Mouse (Mus musculus) gastrocnemius, adult 2 months (tissue): ENCODE results near the gene Cd4. TPM values are rescaled to one million over a fixed set of nuclear protein-coding genes. Genes with fewer than 3 reads are reported as not detected.

Source experiments
- DNase-seq: peaks from one replicate; pipeline ENCODE4 v3.0.0; 2022
- H3K27ac ChIP-seq: fragments of 200-600 bp; 2 replicates; pipeline ENCODE4 v1.8.1; 2022; ENCODE audit warnings: mild to moderate bottlenecking
- H3K4me3 ChIP-seq: fragments of 200-600 bp; 2 replicates; pipeline ENCODE4 v1.8.1; 2022; ENCODE audit warnings: mild to moderate bottlenecking, moderate library complexity
- CTCF ChIP-seq: fragments of 200-600 bp; IDR thresholded peaks from 2 replicates; pipeline ENCODE4 v1.8.1; 2022; ENCODE audit warnings: antibody characterized with exemption, mild to moderate bottlenecking, moderate library complexity
- intact Hi-C: fragments of 180-260 bp; cut with DNase I; formaldehyde crosslinking; loops from one replicate; pipeline ENCODE4 v1.15.1; 2025
- long read RNA-seq, 2 experiments: library from polyadenylated mRNA; stranded (forward); transcript quantifications; one replicate each; pipeline ENCODE4 v2.0.0; 2021
- total RNA-seq, 2 experiments: library from RNA; stranded (reverse); gene quantifications; 2 replicates each; pipeline ENCODE4 v1.2.3; 2021

Cd4 gene
- total RNA-seq: not detected
- long read RNA-seq, experiment 1: 0 reads
- long read RNA-seq, experiment 2: 0 reads

DNA sequence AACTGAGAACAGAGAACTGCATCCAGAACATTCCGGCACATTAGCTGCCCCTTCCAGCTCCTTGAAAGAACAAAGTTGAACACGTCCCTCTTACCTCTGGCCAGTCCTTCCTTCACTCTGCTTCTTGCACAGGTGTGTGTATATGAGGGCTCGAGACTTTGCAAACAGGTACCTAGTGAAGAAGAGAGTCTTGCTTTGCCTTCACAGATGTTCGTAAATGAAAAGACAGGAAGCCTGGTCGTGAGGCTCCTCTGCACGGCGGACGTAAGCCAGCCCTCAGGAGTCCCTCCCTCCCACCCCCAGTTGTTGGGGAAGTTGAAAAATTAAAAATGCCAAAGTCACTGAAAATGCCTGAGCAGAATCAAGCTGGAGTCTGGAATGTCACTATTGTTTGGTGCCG lies at the start of gene Cd4:
Cd4 (minus strand) TSS at position 236 of the 400 bp plus-strand sequence.
- Histone ChIP-seq H3K27ac (no peak within 1 kb of the TSS), H3K4me3 (no peak within 1 kb of the TSS)
- TF ChIP-seq CTCF: no peak
- intact Hi-C loops: no loop called here
- DNase-seq: no peak

- H3K27ac ChIP-seq: peak overlapping the region; percentile 84
- no peak for DNase-seq
- intact Hi-C loops: no loop called here
- TF ChIP-seq CTCF: no peak
- no peak overlapping the region for H3K4me3 ChIP-seq
These were observed 49.5 kb upstream of the Cd4 start for GRCm38 (mm10) chr6:124937493-124937892.

GRCm38 (mm10) chr6:124936681-124937080 lies 48.7 kb upstream of the Cd4 start:
- DNase-seq: peak; percentile 65
- Histone ChIP-seq H3K27ac (peak overlapping the region; percentile 84), H3K4me3 (no peak overlapping the region)
- TF ChIP-seq CTCF: no peak
- intact Hi-C loops: no loop called here

DNA sequence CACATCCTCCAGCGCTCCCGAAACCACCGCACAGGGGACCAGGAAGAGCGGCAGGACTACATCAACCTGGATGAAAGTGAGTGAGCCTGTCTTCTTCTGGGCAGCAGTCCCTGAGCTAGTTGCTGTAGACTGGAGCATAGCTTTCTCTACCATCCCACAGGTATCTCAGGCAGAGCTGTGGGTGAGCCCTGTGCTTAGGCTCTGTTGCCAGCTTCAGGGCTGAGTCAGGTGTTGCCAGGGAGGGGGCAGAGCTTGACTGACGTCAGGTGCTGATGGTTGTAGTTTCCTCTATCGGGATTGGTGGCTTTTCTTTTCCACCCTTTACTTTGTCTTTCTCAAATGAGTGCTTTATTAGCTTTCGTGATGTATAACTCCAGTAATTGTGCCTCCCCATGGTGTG lies 46.6 kb upstream of the Cd4 start:
- intact Hi-C loops: no loop called here
- no peak for TF ChIP-seq CTCF

DNA sequence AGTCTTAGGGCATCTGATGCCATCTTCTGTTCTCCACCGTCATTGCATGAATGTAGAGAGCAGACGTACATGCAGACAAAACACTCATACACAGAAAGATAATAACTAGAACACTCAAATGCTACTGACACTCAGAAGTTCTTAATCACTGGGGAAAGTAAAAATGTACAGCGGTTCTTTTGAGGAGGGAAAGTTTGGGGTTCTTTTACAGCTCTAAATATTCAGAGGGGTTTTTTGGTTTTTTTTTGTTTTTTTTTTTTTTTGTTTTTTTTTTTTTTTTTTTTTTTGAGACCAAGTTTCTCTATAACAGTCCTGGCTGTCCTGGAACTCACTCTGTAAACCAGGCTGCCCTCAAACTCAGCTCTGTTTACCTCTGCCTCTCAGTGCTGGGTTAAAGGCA lies 45.1 kb upstream of the Cd4 start:
- intact Hi-C loops: no loop called here
- no peak overlapping the region; the same call in 1 of the 2 replicates for H3K4me3 ChIP-seq
- TF ChIP-seq CTCF: no peak
- H3K27ac ChIP-seq: no peak overlapping the region
- no peak for DNase-seq

More for the DNA sequence above, 46.6 kb upstream of the Cd4 start:
- DNase-seq: no peak
- Histone ChIP-seq H3K27ac (peak overlapping the region; percentile 84), H3K4me3 (no peak overlapping the region)

- intact Hi-C loops: no loop called here
- Histone ChIP-seq H3K4me3 (peak overlapping the region; percentile 85), H3K27ac (peak overlapping the region; percentile 98)
- no peak for DNase-seq
- no peak for TF ChIP-seq CTCF
These were observed 44.3 kb upstream of the Cd4 start for GRCm38 (mm10) chr6:124932314-124932695.

- peak; percentile 19; the same call in 1 of the 2 replicates for TF ChIP-seq CTCF
- Histone ChIP-seq H3K4me3 (peak overlapping the region; percentile 85), H3K27ac (peak overlapping the region; percentile 98)
- no peak for DNase-seq
- intact Hi-C loops: loop anchor here (2.0 kb wide), 1 partner anchor 73 kb away; no protein-coding TSS in a partner anchor
These were observed 43.7 kb upstream of the Cd4 start for GRCm38 (mm10) chr6:124931525-124932313.

GRCm38 (mm10) chr6:124930754-124931524 lies 42.9 kb upstream of the Cd4 start, which contains the start of gene Mlf2:
TSS of gene Mlf2 (plus strand) at chr6:124931386.
- peak; percentile 100 for DNase-seq
- no peak; the same call in 1 of the 2 replicates for TF ChIP-seq CTCF
- intact Hi-C loops: loop anchor here (1.0 to 2.0 kb wide), 4 partner anchors 13 to 72 kb away; partner anchors contain the start of gene Cops7a
- Histone ChIP-seq H3K27ac (peak within 1 kb of the TSS; percentile 98), H3K4me3 (peak within 1 kb of the TSS; percentile 85)

DNA sequence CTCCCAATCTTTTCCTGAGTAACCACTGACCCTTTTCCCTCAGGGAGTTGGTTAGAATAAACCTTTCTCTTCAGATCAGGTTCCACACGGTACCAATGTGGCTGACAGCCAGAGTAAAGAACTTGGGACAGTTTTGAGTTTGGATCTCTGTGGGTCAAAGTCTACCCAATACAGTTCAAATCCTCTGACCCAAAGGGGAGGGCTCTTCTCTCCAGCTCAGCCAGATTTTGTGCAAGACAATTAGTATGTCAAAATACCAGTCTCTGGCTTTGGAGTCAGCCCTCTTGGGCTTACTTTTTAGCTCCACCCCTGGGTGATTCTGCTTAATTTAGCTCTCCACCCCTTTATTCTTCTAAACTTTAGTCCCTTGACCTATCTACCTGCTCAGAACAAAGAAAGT lies 42.2 kb upstream of the Cd4 start:
- Histone ChIP-seq H3K4me3 (peak overlapping the region; percentile 85), H3K27ac (peak overlapping the region; percentile 98)
- intact Hi-C loops: loop anchor here (1.0 to 2.0 kb wide), 4 partner anchors 12 to 71 kb away; partner anchors contain the start of gene Cops7a
- no peak for TF ChIP-seq CTCF
- no peak for DNase-seq

DNA sequence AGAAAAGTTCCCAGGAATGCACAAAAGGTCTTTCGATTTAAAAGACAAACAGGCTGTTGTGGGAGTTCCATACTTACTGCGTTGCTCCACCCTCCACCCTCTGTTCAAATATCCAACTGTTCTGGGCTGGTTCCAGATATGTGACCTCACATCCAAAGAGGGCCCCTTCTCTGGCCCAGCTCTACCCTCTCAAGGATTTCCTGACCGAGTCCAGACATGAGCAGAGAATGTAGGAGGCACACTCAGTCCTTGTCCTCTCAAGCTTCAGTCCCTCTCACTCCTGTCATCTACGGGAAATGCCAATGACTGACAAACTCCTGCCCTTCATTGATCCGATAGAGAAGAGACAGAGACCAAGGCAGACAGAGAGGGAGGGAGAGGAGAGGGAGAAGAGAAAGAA lies 37.9 kb upstream of the Cd4 start:
- Histone ChIP-seq H3K27ac (peak overlapping the region; percentile 73), H3K4me3 (peak overlapping the region; percentile 51)
- intact Hi-C loops: no loop called here
- peak; percentile 34 for DNase-seq
- TF ChIP-seq CTCF: no peak

GRCm38 (mm10) chr6:124925173-124925793 lies 37.3 kb upstream of the Cd4 start:
- TF ChIP-seq CTCF: no peak
- Histone ChIP-seq H3K4me3 (peak overlapping the region; percentile 51), H3K27ac (peak overlapping the region; percentile 73)
- no peak for DNase-seq
- intact Hi-C loops: no loop called here

DNA sequence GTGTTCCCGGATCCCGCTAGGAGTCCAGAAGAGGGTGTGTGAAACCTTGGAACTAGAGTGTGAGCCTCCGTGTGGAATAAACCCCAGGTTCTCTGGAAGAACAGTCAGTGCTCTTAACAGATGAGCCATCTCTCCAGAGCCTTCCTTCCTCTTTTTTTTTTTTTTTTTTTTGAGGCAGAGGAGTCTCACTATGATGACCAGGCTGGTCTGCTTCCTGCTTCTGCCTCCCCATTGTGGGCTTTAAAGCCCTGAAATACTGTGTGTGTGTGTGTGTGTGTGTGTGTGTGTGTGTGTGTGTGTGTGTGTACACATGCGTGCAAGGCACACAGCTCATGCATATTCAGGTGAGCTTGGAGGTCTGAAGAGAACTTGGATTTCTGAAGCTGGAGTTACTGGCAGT lies 33.5 kb upstream of the Cd4 start:
- Histone ChIP-seq H3K4me3 (no peak overlapping the region), H3K27ac (peak overlapping the region; percentile 94)
- intact Hi-C loops: no loop called here
- DNase-seq: no peak
- no peak for TF ChIP-seq CTCF
